Mouse (Mus musculus) left cerebral cortex, postnatal 10 days (tissue): ENCODE measurements around the gene Znhit3. TPM values are rescaled to one million over a fixed set of nuclear protein-coding genes. Genes with fewer than 3 reads are reported as not detected.

Experiments
- DNase-seq, 2 experiments: peaks; one replicate each; pipeline ENCODE4 v3.0.0; 2021 to 2022; ENCODE audit warnings: low spot score in 2 of 2, mixed read lengths in 1 of 2; ENCODE audit errors: extremely low spot score in 1 of 2
- intact Hi-C: fragments of 180-260 bp; cut with DNase I; formaldehyde crosslinking; loops from one replicate; pipeline ENCODE4 v1.15.1; 2025
- total RNA-seq, 2 experiments: library from RNA; stranded (reverse); gene quantifications; 2 replicates each; pipeline ENCODE4 v1.2.3; 2021

The Znhit3 gene
- total RNA-seq, 2 experiments from 2014 or later: 28.1 to 31.9 TPM

- intact Hi-C loops: no loop called here
- peak; percentile 70 to 71 for DNase-seq
These were observed 23.4 kb upstream of the Znhit3 start for GRCm38 (mm10) chr11:84939508-84940053.

- no peak for DNase-seq
- intact Hi-C loops: no loop called here
These were observed 16.1 kb upstream of the Znhit3 start for GRCm38 (mm10) chr11:84932261-84932660.

GRCm38 (mm10) chr11:84920981-84921380, 4.8 kb upstream of the Znhit3 start:
- no peak for DNase-seq
- intact Hi-C loops: no loop called here

- intact Hi-C loops: loop anchor here (2.0 to 5.0 kb wide), 2 partner anchors 59 to 262 kb away; no protein-coding TSS in a partner anchor
- no peak for DNase-seq
These were observed 3.8 kb upstream of the Znhit3 start for GRCm38 (mm10) chr11:84919951-84920350.

- peak in 1 of 2 experiments; percentile 41 for DNase-seq
- intact Hi-C loops: loop anchor here (2.0 to 5.0 kb wide), 2 partner anchors 60 to 263 kb away; no protein-coding TSS in a partner anchor
These were observed 3.1 kb upstream of the Znhit3 start for GRCm38 (mm10) chr11:84919276-84919675.

GRCm38 (mm10) chr11:84918425-84918824, 2.3 kb upstream of the Znhit3 start:
- intact Hi-C loops: loop anchor here (2.0 to 5.0 kb wide), 2 partner anchors 60 to 264 kb away; no protein-coding TSS in a partner anchor
- peak; percentile 86 to 89 for DNase-seq

- intact Hi-C loops: loop anchor here (5.0 kb wide), 1 partner anchor 265 kb away; no protein-coding TSS in a partner anchor
- no peak for DNase-seq
These were observed 636 bp upstream of the Znhit3 start for GRCm38 (mm10) chr11:84916703-84917300.

- intact Hi-C loops: loop anchor here (5.0 kb wide), 1 partner anchor 268 kb away; no protein-coding TSS in a partner anchor
These were observed 1.5 kb downstream of the Znhit3 start for GRCm38 (mm10) chr11:84914673-84915072.

GRCm38 (mm10) chr11:84910411-84910810, 5.8 kb downstream of the Znhit3 start:
- no peak for DNase-seq
- intact Hi-C loops: no loop called here

More at GRCm38 (mm10) chr11:84914673-84915072, 1.5 kb downstream of the Znhit3 start:
- no peak for DNase-seq

GRCm38 (mm10) chr11:84908480-84908879, 7.7 kb downstream of the Znhit3 start:
- intact Hi-C loops: no loop called here
- DNase-seq: no peak

- intact Hi-C loops: no loop called here
- no peak for DNase-seq
These were observed 9.1 kb downstream of the Znhit3 start for GRCm38 (mm10) chr11:84907081-84907480.

GRCm38 (mm10) chr11:84904597-84905144, 11.5 kb downstream of the Znhit3 start:
- no peak for DNase-seq
- intact Hi-C loops: no loop called here

- intact Hi-C loops: no loop called here
- DNase-seq: no peak
These were observed 23.1 kb downstream of the Znhit3 start for GRCm38 (mm10) chr11:84893113-84893512.

GRCm38 (mm10) chr11:84891705-84892104, 24.5 kb downstream of the Znhit3 start:
- no peak for DNase-seq
- intact Hi-C loops: no loop called here

- intact Hi-C loops: no loop called here
- DNase-seq: no peak
These were observed 26.7 kb downstream of the Znhit3 start for GRCm38 (mm10) chr11:84889492-84889891.

- no peak for DNase-seq
These were observed 28.1 kb downstream of the Znhit3 start for GRCm38 (mm10) chr11:84888025-84888424.

GRCm38 (mm10) chr11:84886767-84887511, 29.2 kb downstream of the Znhit3 start:
- intact Hi-C loops: no loop called here
- DNase-seq: no peak

More at GRCm38 (mm10) chr11:84888025-84888424, 28.1 kb downstream of the Znhit3 start:
- intact Hi-C loops: no loop called here

GRCm38 (mm10) chr11:84886236-84886635, 29.9 kb downstream of the Znhit3 start:
- intact Hi-C loops: no loop called here
- DNase-seq: no peak

GRCm38 (mm10) chr11:84885238-84885637, 30.9 kb downstream of the Znhit3 start:
- DNase-seq: no peak

More at GRCm38 (mm10) chr11:84885238-84885637, 30.9 kb downstream of the Znhit3 start:
- intact Hi-C loops: no loop called here
